Mouse (Mus musculus) cerebellum, adult (tissue): Measurements from ENCODE around the gene Fzd5.
A peak's percentile ranks its signal among the peaks of the same experiment; 100 is the strongest.

ENCODE experiments used
- ATAC-seq: cut with Nextera tagmentation; 2 replicates; pipeline ENCODE4 v1.9.2; 2017; ENCODE audit warnings: mild to moderate bottlenecking, moderate library complexity, mixed read lengths; ENCODE audit not compliant: insufficient number of reproducible peaks, low FRiP score, low TSS enrichment

Gene Fzd5

DNA sequence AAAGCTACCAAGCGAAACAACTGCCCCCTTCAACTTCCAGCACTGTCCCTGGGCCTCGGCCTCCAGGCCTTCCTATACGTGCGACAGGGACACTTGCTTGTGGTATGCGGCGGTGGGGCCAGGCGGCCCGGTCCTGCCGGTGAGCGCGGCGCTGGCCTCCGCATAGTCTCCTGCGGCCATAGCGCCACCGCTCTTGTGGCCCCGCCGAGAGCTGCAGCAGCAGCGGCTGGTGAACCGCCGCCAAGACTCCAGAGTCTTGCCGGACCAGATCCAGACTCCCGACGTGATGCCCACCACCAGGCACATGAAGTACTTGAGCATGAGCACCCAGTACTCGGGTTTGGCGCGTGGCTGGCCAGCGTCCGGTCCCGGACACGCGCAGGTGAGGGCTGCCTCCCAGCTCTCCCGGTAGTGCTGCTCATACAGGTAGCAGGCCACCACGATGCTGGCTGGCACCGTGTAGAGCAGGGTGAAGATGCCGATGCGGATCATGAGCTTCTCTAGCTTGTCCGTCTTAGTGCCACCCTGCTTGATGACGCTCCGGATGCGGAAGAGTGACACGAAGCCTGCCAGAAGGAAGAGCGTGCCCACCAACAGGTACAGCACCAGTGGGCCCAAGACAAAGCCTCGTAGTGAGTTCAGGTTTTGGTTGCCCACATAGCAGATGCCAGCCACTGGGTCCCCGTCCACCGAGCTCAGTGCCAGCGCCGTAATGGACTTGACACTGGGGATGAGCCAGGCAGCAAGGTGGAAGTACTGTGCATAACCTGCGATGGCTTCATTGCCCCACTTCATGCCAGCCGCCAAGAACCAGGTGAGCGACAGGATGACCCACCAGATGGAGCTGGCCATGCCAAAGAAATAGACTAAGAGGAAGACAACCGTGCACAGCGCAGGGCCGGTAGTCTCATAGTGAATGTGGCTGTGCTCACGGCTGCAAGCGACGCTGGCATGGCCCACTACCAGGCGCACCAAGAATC is 2.5 kb downstream of the Fzd5 start:
- 0 out of 2 replicates have a peak, but pooled peaks have one; percentile 7 for ATAC-seq

DNA sequence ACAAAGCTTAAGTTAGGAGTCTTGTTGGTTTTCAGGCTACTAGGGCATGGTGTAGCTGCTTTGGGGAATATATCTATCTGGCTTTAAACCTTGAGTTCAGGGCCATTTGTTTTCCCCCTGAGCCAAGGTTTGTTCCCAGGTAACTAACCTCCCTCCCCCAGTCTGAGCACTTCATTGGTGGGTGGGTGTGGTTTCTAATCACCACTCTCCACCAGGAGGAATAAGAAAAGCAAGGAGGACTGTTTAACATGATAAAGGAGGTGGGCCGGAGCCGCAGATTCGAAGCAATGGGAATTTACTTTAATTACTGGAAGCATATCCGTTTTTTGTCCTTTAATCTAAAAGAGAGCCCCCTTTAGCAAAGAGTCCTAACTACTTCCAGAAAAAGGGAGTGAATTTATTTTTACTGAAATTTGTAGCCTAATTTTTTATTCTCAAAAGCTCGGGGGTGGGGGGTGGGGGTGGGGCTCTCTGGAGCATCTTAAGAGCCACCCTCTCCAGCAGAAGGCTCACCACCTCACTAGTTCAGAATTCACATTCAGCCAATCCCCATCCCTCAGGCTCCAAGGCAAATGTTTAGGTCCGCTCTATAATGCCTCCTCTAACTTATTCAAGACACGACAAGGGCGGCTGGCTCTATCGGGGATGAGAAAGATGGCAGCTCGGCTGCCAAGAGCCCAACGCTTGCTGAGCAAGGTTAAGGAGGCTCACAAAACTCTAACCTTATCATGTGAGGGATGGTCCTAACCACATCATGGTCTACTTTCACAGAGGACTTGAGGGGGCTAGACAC is 3.9 kb downstream of the Fzd5 start:
- no peak for ATAC-seq

- ATAC-seq: no peak
Observed at GRCm38 (mm10) chr1:64732637-64733200, 4.8 kb downstream of the Fzd5 start.

DNA sequence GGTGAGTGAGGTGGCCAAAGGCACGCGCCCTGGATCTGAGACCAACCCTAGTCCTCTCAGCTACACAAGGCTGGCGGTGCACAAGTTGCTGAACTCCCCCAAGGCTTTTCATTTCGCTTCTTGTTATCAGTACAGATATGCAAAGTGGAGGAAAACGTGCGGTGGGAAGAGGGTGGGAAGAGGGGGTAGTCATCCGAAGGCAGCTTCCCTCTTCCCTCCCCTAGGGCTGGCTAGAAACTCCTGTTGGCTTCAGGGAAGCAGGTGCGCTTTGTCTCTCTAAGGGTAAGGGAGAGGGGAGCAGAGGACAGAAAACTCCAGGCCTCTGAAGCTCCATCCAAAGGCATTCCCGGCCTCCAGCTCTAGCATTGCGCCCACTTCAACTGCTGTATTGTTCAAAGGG is 5.4 kb downstream of the Fzd5 start:
- ATAC-seq: no peak

- no peak for ATAC-seq
Observed at GRCm38 (mm10) chr1:64731341-64732020, 6.1 kb downstream of the Fzd5 start.

DNA sequence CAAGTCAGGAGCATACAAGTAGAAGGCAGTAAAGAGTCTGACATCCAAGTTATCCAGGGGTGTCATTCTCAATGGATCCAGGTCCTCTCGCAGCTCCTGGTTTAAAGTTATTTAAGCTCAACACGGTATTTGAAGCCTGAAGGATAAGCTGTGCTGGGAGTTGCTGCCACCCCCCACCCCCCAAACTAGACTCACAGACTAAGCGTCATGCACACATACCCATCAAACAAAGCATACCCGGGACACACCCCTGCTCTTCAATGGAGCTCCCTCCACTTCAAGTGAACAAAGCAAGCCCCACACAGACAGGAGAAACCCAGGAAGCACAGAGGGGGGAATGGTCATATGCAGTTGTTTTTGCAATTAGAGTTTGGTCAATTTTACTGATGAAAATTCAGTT is 7.5 kb downstream of the Fzd5 start:
- no peak for ATAC-seq

DNA sequence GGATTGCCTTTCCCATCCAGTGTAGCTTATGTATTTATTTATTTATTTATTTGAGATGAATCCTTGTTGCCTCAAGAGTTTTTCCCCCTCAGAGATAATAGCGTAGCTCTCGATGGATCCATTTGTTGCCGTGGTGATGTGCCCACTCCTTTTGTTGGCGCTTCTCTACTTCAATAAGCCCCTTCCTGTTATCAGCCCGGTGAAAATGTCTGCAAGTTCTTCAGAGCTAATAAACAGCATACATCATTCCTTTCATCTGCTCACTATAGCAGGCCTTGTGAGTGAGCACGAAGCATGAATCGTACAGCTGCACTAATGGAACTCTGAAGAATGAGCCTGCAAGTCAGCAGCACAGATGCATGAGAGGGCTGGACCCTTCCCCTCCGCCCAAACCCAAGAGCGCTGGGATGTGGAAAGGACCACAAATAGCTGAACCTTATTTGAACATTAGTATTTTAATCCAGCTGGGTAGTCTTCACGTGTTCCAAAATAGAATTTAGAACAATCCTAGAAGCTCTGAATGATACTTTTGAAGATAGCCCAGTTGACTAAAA is 16.4 kb downstream of the Fzd5 start:
- no peak for ATAC-seq

- ATAC-seq: peak; percentile 72
Observed at GRCm38 (mm10) chr1:64717504-64717903, 20.0 kb downstream of the Fzd5 start.

GRCm38 (mm10) chr1:64716589-64717304 is 20.8 kb downstream of the Fzd5 start:
- ATAC-seq: no peak

GRCm38 (mm10) chr1:64715458-64715857 is 22.1 kb downstream of the Fzd5 start:
- ATAC-seq: no peak

- ATAC-seq: no peak
Observed at GRCm38 (mm10) chr1:64712006-64712760, 25.4 kb downstream of the Fzd5 start.

GRCm38 (mm10) chr1:64709891-64710290 is 27.7 kb downstream of the Fzd5 start:
- no peak for ATAC-seq

GRCm38 (mm10) chr1:64706610-64707009 is 30.9 kb downstream of the Fzd5 start:
- ATAC-seq: no peak

- ATAC-seq: peak; percentile 81
Observed at GRCm38 (mm10) chr1:64705230-64705629, 32.3 kb downstream of the Fzd5 start.

GRCm38 (mm10) chr1:64701780-64702179 is 35.8 kb downstream of the Fzd5 start:
- no peak for ATAC-seq

GRCm38 (mm10) chr1:64695156-64695555 is 42.4 kb downstream of the Fzd5 start:
- no peak for ATAC-seq

- ATAC-seq: no peak
Observed at GRCm38 (mm10) chr1:64691581-64691980, 46.0 kb downstream of the Fzd5 start.

DNA sequence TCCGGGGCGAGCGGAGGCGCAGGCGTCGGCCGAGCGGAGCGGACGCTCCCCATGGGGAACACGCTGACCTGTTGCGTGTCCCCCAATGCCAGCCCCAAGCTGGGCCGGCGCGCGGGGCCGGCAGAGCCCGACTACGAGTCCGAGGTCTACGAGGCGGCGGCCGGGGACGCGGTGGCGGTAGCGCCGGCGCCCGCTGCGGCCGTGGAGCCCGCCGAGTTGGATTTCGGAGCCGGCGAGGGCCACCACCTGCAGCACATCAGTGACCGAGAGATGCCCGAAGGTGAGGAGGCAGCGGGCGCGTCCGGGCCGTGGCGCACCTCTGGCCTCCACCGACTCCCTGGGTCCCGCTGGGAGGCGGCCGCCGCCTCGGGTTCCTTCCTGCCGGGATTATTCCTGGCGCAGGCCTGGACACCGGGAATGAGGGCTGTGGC is 46.4 kb downstream of the Fzd5 start:
- peak; percentile 49 for ATAC-seq
